Mouse (Mus musculus): Measurements from ENCODE around the gene Bcl2l2.

The Bcl2l2 gene

DNA sequence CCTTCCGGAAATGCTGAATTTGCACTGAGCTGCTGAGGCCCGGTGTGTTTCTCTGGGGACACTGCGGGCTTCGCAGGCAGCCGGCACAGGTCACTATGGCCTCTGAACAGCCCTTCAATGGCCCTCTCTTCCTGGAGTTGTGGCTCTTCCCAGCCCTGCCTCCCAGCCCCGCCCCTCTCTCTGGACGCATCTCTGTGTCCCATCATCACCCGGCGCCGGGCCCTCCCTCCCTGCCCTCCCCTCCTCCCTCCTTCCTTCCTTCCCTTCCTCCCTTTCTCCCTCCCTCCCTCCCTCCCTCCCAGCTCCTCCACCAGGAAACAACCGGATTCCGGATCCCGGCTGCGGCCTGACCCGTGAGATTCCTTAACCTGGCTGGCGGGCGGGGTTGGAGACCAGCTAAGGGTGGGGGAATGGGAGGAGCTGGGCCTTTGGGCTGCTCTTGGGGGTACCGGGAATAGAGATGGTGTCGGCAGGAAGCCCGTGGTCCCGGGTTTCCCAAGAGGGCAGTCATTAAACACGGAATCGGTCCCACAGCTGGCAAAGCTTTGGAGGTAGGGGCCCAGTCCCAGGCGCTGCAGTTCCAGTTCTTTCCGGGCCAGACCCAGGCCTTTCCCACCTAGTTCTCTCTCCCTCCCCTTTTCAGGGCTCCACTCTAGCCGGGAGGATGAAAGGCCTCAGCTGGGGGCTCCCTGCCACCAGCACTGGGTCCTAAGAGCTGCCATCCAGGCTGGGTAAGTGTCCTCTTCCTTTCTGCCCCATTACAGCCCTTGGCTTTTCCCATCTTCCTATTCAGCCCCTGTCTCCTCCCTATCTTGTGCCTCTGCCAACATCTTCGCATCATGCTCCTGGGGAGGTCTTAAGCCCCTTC lies at the start of gene Bcl2l2, which contains the start of gene Gm20521:
Bcl2l2 (plus strand) TSS at position 224 of the 868 bp plus-strand sequence.
Gm20521 (plus strand) TSS at position 288 of the 868 bp plus-strand sequence.
- peak in 1 of 2 experiments; percentile 27 for DNase-seq (ENCODE audit: low spot score in 2 of 2)

DNA sequence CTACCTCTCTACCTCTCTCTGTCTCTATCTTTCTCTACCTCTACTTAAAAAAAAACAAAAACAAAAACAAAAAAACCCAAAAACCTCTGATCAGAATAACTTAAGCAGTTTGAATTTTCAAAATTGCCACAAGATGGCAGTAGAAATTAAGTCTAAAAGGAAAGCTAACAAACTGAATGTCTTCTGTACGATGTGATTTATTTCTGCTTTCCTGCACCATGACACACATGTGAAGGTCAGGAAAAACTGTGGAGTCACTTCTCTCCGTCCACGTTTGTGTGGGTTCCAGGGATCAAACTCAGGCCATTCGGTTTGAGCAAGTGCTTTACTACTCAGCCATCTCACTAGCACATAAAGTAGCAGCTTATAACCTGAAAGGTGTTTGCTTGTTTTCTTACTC lies 39.7 kb upstream of the Bcl2l2 start:
- no peak for DNase-seq (ENCODE audit: low spot score in 2 of 2)

DNA sequence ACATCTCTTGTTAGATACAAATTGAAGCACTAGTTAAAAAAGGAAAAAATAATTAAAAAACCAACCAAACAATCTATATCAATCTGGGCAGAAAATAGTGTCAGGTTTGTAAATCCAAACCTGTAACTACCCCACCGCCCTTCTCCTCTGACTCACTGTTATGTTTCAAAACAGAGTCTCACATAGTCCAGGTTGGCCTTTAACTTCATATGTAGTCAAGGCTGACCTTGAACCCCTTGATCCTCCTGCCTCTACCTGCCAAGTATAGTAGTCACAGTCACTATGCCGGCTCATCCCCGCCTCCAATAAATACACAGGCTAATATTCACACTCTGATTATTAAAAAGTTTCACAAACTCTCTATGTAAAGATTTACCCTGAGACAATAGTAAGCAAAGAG lies 27.5 kb upstream of the Bcl2l2 start:
- no peak for DNase-seq (ENCODE audit: low spot score in 2 of 2)

DNA sequence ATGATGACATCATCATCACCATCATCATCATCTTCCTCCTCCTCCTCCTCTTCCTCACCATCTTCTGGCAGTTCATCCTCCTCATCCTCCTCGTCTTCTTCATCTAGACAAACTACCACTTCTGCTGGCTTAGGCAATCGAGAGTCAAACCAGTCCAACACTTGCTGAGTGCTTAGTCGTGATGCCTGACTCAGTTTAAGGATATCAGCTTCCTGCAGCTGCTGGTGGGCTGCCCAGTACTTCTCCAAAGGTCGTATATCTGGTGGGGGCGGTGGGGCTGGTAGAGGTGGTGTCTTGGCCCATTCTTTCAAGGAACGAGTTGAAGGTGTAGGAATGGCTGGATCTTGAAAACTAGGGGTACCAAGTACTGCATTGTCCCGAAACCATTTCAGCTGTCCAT lies 26.5 kb upstream of the Bcl2l2 start:
- no peak for DNase-seq (ENCODE audit: low spot score in 2 of 2)

GRCm38 (mm10) chr14:54857891-54858290 lies 25.3 kb upstream of the Bcl2l2 start:
- DNase-seq (ENCODE audit: low spot score in 2 of 2), result no peak

- DNase-seq (ENCODE audit: low spot score in 2 of 2), result peak in 1 of 2 experiments; percentile 61
Observed at GRCm38 (mm10) chr14:54860511-54860910, 22.7 kb upstream of the Bcl2l2 start.

DNA sequence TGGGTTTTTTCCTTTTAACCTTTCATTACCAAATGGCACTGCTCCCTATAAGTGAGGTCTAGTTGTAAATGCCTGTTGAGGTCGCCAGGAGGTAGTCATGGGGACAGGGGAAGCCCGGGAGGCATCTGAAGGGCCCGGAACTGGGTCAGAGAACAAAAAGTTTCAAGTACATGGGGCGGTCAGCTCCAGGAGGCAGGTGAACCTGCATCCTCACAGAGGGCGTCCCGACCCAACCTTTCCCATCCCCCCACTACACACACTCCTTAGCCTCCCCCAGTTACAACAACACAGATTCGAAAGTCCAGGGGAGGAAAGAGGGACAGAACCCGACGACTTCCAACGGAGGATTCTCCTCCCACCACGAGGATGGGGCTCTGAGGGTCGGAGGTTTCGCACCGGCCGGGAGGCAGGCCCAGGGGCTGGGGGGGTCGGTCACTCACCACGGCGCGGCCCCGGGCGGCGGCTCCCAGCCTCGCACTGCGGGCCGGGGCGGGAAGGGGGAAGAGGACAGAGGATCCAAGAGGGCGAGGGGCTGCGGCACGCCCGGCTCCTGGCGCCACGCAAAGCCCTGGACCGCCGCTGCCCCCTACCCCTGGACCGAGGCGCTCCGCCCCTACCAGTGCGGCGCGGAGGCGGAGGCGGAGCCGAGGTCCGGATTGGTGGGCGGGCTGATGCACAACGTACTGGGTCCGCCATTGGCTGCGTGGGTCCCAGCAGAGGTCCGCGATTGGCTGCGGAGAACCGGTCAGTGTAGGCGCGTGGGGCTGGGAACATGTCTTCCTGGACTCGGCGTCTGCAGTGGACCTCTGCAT lies 19.5 kb upstream of the Bcl2l2 start:
- DNase-seq (ENCODE audit: low spot score in 2 of 2), result peak; percentile 80 to 85

GRCm38 (mm10) chr14:54864313-54865036 lies 18.7 kb upstream of the Bcl2l2 start:
- no peak for DNase-seq (ENCODE audit: low spot score in 2 of 2)

DNA sequence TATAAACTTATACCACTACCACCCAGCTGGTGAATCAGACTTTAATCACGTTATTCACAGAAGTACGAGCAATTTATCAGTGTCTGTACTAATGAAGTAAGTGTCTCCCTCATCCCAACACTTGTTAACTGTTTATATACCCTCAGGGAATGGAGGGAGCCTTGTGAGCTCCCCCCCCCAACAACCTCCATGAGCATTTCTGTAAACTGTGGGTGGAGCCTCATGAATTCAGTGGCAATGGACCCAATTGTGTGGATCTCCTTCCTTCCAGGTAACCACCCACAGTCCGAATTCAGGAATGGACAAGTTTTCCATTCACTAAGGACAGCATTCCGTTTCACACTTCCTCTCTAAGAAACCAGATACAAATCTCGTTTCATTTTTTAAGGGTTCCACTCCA lies 17.6 kb upstream of the Bcl2l2 start:
- no peak for DNase-seq (ENCODE audit: low spot score in 2 of 2)

- no peak for DNase-seq (ENCODE audit: low spot score in 2 of 2)
Observed at GRCm38 (mm10) chr14:54866268-54866667, 16.9 kb upstream of the Bcl2l2 start.

- DNase-seq (ENCODE audit: low spot score in 2 of 2), result peak in 1 of 2 experiments; percentile 36
Observed at GRCm38 (mm10) chr14:54866936-54867335, 16.2 kb upstream of the Bcl2l2 start.

DNA sequence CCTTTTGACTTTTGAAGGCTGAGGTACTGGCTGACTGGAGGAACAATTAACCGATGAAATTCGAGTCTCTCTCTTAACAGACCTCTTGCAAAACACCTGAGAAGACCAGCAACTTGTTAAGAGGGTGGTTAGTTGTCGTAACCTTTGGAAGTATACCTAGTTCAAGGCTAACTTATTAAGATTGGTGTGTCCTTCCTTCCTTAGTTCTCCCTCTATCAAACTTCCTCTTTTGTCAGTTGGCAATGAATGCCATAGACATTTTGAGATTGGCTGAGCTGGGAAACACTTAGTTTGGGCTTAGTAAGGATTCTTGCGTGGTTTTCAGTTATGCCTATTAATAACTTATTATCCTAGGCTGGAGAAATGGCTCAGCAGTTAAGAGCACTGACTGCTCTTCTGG lies 15.2 kb upstream of the Bcl2l2 start:
- no peak for DNase-seq (ENCODE audit: low spot score in 2 of 2)

DNA sequence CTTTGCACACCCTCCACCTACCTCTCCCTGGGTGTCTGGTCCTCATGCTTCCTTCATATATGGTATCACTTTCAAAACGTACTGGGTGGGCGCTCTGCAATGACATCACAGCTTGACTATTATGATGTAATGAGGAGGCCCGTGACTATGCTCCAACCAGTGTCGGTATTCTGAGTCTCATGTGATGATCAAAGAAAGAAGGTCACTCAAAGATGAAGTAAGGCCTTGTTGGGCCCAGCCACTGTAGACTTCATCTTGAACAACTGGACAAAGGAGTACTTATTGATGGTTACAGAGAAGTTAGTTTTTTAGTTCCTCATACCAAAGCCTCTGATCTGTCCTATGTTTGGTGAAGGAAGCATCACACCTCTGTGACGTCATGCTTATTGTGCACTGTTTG lies 12.3 kb upstream of the Bcl2l2 start, which contains the start of gene Homez:
Homez (minus strand) TSS at position 101 of the 400 bp plus-strand sequence.
- no peak for DNase-seq (ENCODE audit: low spot score in 2 of 2)

DNA sequence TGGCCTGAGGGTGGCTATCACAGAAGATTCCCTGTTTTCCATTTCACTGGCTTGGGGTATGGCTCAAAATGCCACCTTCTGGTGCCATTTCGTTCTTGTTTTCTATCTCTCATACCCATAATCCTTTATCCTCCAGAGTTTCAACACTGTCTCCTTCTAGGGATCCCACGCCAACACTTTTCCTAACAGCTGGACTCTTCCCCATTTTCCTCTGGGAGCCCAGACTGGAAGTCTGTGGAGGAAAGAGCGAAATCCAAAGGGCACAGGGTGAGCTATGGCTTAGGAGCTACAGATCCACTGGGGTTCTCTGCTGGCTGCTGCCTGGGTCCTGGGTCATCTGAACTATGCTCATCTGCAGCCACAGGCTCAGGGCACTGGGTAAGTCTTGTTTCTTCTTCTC lies 9.0 kb upstream of the Bcl2l2 start:
- DNase-seq (ENCODE audit: low spot score in 2 of 2), result no peak

DNA sequence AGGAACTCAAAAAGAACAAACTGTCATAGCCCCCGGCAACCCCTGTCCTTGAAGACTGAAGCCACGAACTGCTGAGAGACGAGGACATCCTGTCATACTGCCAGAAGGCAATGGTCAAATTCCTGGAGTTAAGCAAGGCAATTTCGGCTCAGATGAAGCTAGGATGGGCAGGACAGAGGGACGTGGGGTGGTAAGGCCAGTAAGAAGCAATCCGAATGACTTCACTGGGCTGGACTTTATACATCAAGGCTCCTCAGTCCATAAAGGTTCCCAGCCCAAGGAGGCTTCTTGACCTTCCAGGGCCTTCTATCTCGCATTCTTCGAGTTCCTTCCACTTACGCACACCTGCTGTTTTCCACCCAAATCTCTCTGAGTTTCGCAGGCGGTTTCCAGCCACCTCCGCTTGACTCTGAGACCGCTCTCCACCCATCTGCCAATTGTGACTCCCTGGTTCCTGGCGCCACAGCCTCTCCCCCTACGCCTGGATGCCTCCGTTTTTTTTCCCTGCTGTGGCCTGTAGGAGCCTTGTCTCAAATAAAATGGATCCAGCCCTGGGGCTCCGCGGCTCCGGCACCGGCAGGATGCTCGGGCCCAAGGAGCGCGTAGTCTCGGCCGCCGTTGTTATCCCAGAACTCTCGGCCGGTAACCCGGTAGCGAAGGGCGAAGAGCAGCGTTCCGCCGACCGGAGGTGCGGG lies 7.2 kb upstream of the Bcl2l2 start:
- DNase-seq (ENCODE audit: low spot score in 2 of 2), result peak in 1 of 2 experiments; percentile 13

DNA sequence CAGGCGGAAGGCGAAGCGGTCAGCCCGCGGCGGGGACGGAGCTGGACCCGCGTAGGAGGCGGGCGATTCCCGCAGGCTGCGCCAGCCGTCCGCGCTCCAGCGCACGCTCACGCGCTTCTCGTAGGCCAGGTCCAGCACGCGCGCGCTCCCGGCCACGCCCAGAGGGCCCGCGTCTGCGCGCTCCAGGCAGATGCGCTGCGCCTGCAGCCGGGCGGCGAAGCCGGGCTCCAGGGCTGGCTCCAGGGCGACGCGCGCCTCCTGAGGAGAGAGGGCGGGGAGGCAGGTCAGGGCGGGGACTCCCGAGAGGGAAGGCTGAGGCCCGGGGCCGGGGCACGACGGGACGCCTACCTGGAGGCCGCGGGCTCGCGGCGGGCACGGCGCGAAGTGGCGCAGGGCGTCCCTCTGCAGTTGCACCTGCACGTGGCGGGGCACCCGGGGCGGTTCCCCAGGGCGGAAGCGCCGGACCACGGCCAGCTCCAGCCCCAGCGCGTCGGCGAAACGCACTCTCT lies 6.6 kb upstream of the Bcl2l2 start:
- DNase-seq (ENCODE audit: low spot score in 2 of 2), result peak; percentile 60 to 73

DNA sequence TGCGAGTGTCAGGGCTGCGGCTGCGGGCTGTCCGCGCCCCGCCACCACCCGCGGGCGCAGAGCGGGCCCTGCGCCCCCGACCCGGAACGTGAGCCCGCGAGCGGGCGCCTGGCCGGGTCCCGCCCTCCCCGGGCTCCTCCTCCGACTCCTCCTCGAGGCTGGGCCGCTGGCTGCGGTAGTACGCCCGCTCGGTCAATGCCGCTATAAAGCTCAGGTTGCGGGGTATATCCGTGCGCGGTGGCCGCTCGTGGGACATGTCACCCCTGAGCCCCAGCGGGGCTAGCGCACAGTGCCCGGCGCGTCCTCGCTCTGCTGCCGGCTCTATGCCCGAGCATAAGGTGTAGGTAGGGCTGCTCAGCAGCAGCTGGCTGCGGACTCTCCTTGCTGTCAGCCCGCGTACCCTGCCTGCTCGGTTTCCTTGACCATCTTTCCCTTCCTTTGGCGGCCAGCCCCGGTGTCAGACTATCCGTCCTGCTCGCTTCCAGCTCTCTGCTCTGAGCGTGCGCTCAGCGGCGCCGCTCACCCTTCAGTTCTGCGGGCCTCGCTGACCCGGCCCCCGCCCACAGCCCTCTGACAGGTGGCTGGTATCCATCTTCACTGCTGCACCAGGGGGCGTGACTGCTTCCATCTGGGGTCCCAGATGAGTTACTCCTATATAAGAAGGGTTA lies 6.0 kb upstream of the Bcl2l2 start, which contains the start of gene Ppp1r3e:
Ppp1r3e (minus strand) TSS at position 503 of the 668 bp plus-strand sequence.
- peak; percentile 20 to 40 for DNase-seq (ENCODE audit: low spot score in 2 of 2)

- no peak for DNase-seq (ENCODE audit: low spot score in 2 of 2)
Observed at GRCm38 (mm10) chr14:54884022-54884712, 990 bp downstream of the Bcl2l2 start.

- no peak for DNase-seq (ENCODE audit: low spot score in 2 of 2)
Observed at GRCm38 (mm10) chr14:54885309-54885708, 2.1 kb downstream of the Bcl2l2 start.

DNA sequence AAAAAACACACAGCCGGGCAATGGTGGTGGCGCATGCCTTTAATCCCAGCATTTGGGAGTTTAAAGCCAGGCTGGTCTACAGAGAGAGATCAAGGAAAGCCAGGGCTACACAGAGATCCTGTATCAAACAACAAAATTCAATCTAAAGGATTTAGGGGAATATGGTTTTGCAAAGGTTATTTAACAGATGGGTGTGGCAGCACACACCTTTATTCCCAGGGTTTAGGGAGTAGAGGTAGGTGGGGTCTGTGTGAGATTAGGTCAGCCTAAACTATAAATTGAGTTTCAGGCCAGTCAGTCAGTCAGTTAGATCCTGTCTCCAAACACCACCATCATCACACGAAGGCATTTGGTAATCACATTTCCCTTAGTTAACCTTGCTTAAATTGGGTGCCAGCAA lies 9.0 kb downstream of the Bcl2l2 start, which contains the start of gene Pabpn1:
Pabpn1 (plus strand) TSS at position 301 of the 400 bp plus-strand sequence.
- no peak for DNase-seq (ENCODE audit: low spot score in 2 of 2)
